Mouse (Mus musculus): Measurements from ENCODE around the gene Mmp7.

Mmp7 gene

GRCm38 (mm10) chr9:7748881-7749280 is 57.0 kb downstream of the Mmp7 start:
- DNase-seq: no peak

Data from thymus, postnatal 25 days (tissue).